Mouse (Mus musculus) cortical plate, adult 2 months (tissue): Measurements from ENCODE around the gene Efna1. TPM values are rescaled to one million over a fixed set of nuclear protein-coding genes. Genes with fewer than 3 reads are reported as not detected.

ENCODE experiments used
- H3K27ac ChIP-seq: fragments of 200-500 bp; 2 replicates; pipeline ENCODE4 v1.5.1; 2012; ENCODE audit warnings: low read length, control low read depth, inconsistent platforms; ENCODE audit not compliant: insufficient read depth
- H3K4me1 ChIP-seq: fragments of 200-500 bp; 2 replicates; pipeline ENCODE4 v1.6.1; 2011; ENCODE audit warnings: low read length; ENCODE audit not compliant: control insufficient read depth, insufficient read depth
- H3K4me3 ChIP-seq: fragments of 200-500 bp; 2 replicates; pipeline ENCODE4 v1.5.1; 2011; ENCODE audit warnings: mild to moderate bottlenecking, low read length, control low read depth; ENCODE audit not compliant: insufficient read depth
- CTCF ChIP-seq: fragments of 200-500 bp; IDR thresholded peaks from 2 replicates; pipeline ENCODE4 v1.5.1; 2011; ENCODE audit warnings: mild to moderate bottlenecking, control low read depth, low read length; ENCODE audit not compliant: insufficient read depth; ENCODE audit errors: extremely low read depth
- POLR2A ChIP-seq: fragments of 200-500 bp; IDR thresholded peaks from 2 replicates; pipeline ENCODE4 v1.6.1; 2011; ENCODE audit warnings: mild to moderate bottlenecking, low read length, control low read depth; ENCODE audit not compliant: insufficient read depth; ENCODE audit errors: extremely low read depth
- polyA plus RNA-seq: library from polyadenylated mRNA; depleted of rRNA; stranded (reverse); fragments of >200 nt; gene quantifications from 2 replicates; pipeline ENCODE4 v1.2.3, GENCODE M21; 2012

The Efna1 gene
- polyA plus RNA-seq, 1 experiment = 11.7 TPM

DNA sequence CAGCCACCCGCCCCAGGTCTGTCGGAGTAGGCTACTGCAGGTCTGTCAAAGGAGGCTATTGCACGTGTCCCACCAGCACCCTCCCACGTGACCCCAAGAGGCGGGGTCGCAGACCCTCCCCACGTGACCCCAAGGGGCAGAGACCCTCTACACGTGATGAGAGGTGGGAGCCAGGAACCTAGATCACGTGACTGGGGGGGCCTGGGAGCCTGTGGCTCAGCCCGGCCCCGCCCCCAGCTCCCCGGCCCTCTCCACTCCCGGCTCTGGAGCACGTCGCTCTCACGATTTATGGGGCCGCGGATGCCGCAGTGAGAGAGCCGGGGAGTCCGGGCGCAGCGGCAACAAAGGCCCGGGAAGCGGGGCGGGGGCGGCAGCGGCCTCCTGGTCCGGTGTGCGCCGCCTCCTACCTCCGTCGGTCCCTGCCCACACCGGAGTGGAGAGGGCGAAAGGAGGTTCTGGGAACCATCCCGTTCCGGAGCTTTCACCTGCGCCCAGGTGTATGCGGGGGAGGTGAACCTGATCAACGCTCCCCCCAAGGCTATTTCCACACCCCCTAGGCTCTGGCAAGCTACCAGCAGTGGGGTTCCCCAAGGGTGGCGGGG is 39.7 kb upstream of the Efna1 start:
- Histone ChIP-seq H3K4me1 (peaks cover 6% of the 10 kb centered on the region), H3K27ac (peak overlapping the region; percentile 91), H3K4me3 (peak overlapping the region; percentile 81)
- TF ChIP-seq POLR2A (no peak), CTCF (no peak)

- Histone ChIP-seq H3K4me3 (peak overlapping the region; percentile 81), H3K4me1 (peaks cover 8% of the 10 kb centered on the region), H3K27ac (peak overlapping the region; percentile 13; the same call in 1 of the 2 replicates)
- TF ChIP-seq POLR2A (no peak), CTCF (no peak)
Observed at GRCm38 (mm10) chr3:89319591-89320350, 38.8 kb upstream of the Efna1 start.

DNA sequence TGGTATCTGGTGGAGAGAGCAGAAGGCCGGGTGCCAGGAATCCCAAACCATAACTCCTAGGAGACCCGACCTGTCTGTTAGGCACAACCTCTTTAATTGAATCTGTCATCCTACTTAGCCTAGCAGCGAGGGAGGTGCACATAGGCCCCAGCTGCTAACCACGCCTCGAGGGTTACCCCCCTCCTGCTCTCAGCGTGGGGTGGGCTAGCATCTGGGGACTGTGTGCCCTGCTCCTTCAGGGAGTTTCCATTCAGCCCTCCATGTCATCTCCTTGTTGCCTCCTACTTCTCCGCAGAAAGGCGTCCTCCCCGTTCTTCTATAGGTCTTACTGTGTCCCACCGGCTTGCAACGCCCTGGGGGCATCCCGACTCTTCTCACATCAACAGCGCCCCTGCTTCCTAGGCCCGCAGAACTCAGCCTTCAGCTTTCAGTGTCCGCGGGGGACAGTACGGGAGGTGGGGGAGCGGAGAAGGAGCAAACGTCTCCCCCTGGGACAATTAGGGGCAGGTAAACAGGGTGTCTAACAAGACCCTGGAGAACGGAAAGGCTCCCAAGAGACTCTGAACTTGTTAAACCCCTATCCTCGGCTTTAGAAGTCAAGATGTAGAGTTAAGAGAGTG is 38.1 kb upstream of the Efna1 start:
- H3K27ac ChIP-seq = no peak overlapping the region
- peaks cover 8% of the 10 kb centered on the region for H3K4me1 ChIP-seq
- peak overlapping the region; percentile 81; the same call in 1 of the 2 replicates for H3K4me3 ChIP-seq
- no peak for TF ChIP-seq CTCF
- no peak for TF ChIP-seq POLR2A

GRCm38 (mm10) chr3:89318316-89318715 is 37.4 kb upstream of the Efna1 start:
- H3K4me1 ChIP-seq = peaks cover 8% of the 10 kb centered on the region
- no peak overlapping the region for H3K4me3 ChIP-seq
- TF ChIP-seq CTCF = no peak
- TF ChIP-seq POLR2A = no peak
- no peak overlapping the region for H3K27ac ChIP-seq

GRCm38 (mm10) chr3:89317246-89317645 is 36.3 kb upstream of the Efna1 start:
- H3K27ac ChIP-seq = no peak overlapping the region
- no peak overlapping the region for H3K4me3 ChIP-seq
- TF ChIP-seq POLR2A (no peak), CTCF (no peak)
- H3K4me1 ChIP-seq = peaks cover 8% of the 10 kb centered on the region

DNA sequence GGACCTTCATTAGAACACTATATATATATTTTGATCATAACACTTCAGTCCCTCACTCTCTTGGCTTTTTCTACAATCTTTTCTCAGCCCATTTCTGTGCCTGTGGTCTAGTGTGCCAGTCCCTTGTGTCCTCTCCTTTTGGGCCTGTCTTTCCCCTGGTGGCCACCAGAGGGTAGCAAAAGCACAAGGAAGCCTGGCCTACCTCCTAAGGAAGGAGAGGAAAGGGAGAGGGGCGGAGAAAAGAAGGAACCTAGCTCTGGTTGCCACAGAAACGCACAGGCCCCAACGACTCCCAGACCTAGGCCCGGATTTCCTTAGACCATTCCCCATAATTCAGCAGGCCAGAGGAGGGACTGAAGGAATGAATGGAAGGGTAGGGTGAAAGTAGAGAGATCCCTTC is 35.9 kb upstream of the Efna1 start:
- TF ChIP-seq POLR2A (no peak), CTCF (peak; percentile 94)
- H3K4me3 ChIP-seq = no peak overlapping the region
- H3K4me1 ChIP-seq = peaks cover 8% of the 10 kb centered on the region
- H3K27ac ChIP-seq = no peak overlapping the region

- Histone ChIP-seq H3K4me3 (no peak overlapping the region), H3K27ac (no peak overlapping the region), H3K4me1 (peaks cover 8% of the 10 kb centered on the region)
- no peak for TF ChIP-seq POLR2A
- TF ChIP-seq CTCF = no peak
Observed at GRCm38 (mm10) chr3:89315930-89316831, 35.2 kb upstream of the Efna1 start.

DNA sequence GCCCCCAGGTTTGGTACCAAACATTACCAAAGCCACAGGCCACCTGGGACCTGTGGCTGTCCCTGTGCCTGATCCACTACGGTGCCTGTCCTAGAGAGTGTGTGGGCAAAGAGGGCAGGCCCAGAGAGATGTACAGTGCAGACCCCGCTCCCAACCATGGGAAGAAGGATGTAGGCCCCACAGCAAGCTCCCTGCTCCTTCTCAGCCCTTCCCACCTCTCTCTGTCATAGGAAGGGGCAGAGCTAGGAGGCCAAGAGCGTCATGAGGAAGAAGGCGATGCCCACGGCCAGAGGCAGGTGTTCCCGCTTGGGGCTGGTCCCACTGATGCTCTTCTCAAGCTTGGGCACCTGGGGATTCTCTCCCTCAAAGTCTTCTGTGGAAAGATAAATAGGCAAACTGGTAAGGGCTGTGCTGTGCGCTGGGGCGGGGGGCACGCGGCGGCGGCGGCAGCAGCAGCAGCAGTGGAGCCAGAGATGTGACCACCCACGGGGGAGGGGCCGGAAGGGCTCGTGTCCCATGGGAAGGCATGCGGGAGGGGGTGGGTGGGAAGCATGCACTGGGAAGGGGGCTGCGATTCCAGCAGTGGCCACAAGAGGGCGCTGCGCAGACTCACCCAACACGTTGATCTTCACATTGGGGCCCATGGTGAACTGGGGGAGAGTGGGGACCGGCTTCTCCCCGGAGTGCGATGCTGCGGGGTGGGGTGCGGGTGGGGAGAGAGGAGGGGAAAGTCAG is 34.4 kb upstream of the Efna1 start:
- TF ChIP-seq POLR2A (no peak), CTCF (peak; percentile 78)
- Histone ChIP-seq H3K4me1 (peaks cover 8% of the 10 kb centered on the region), H3K27ac (peak overlapping the region; percentile 68), H3K4me3 (peak overlapping the region; percentile 11; the same call in 1 of the 2 replicates)

DNA sequence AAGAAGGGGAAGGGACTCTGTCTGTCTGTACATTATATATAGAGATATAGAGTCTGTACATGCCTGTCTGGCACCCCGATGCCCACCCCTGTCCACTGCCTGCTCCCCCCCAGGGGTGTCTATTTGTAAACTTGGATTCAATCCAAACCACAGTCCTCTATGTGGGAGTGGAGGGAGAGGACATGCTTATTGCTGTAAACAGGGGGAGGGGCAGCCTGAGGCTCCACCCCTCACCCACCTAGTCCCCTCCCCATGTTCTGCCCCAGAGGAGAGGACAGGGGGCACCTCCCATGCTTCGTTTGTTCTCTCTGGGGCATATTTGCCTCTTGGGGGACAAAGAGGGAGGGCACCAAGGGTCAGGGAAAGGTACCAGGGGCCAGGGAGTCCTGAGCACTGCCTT is 33.8 kb upstream of the Efna1 start:
- Histone ChIP-seq H3K4me3 (no peak overlapping the region), H3K4me1 (peaks cover 8% of the 10 kb centered on the region), H3K27ac (peak overlapping the region; percentile 68)
- TF ChIP-seq CTCF = no peak
- no peak for TF ChIP-seq POLR2A
